Mouse (Mus musculus) sigmoid colon, adult 10 weeks (tissue): Measurements from ENCODE around the gene Trim13. TPM values are rescaled to one million over a fixed set of nuclear protein-coding genes. Genes with fewer than 3 reads are reported as not detected.

Experiments
- polyA plus RNA-seq: library from polyadenylated mRNA; stranded (reverse); fragments of 350-450 nt; fragmentation: Illumina TruSeq; extraction: RNeasy Lipid Tissue Mini Kit (QIAGEN cat#74804); gene quantifications from one replicate; pipeline ENCODE4 v1.2.3, GENCODE M21; 2014; ENCODE audit warnings: low read depth, low replicate concordance

Trim13 gene
- 15.5 TPM for polyA plus RNA-seq

DNA sequence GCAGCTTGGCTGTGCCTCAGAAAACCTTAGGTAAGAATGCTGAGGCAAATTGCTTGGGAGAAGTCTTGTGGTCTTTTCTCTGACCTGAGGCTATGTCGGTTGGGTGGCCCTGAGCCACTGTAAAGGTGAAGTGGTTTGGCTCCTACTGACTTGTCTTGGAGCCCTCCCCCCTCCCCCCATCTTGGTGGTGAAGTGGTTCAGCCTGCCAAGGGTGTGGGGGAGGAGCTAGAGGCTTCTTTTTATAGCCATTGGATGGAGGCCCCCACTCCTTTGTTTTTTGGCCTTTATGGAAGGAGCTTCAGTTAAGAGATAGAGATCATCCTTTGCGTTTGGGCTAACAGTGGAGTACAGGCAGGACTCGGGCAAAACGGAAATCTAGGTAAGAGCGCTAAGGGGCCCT is at the start of gene Trim13:
Trim13 (plus strand) TSS at position 280 of the 400 bp plus-strand sequence.

DNA sequence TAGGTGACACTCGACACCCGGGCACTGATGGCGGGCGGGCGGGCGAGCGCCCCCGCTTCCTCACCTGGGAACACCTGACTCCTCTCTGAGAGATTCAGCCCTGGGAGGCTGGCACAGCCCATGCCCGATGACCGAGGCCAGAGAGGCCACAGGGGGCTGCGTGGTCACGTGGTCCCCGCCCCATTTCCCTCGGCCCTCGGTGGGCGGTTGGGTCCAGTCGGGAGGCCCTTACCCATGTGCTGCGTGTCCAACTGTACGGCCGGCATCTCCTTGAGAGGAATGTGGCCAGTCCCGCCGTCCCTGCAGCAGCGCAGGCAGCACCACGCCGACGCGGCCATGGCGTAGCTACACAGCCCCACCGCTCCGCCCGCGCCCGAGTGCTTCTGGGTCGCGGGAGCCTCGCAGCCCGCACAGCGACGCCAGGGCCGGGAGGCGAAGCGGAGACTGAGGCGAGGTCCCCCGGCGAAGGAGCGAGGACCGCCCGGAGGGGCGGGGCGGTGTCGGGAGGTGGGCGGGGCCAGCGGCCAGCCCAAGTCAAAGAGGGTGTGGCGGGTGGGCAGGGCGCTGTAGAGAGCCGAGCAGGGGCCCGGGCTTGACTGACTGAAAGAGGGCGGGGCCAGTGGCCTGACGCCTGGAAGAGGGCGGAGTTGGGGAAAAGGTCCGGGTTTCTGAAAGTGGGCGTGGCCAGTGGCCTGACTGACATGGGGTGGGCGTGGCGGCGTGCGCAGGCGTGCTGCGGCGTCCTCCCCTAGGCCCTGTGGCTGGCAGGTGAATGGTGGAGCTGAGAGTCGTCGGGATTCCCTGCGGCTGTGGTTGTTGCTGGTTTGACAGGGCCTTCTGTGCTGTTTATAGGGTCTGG is 41.5 kb upstream of the Trim13 start, which contains the start of gene Spryd7:
Spryd7 (minus strand) TSS at position 598 of the 859 bp plus-strand sequence.

DNA sequence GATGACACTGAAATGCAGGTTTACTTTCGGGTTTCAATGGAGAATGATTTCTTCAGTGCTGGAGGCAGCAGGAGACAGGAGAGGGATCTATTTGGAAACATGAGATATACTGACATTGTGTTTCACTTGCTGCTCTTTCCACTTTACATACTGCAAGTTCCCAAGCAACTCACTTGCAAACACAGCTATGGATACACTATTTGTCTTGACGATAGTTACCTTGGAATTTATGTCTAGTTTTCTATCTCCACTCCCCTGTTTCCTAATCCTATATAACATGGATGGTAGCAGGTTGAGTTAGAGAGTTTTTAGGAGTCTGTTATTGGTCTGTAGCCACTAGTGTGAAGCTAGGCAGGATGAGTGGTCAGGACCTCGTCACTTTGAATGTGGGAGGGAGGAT is 9.1 kb downstream of the Trim13 start, which contains the start of gene Kcnrg:
Kcnrg (plus strand) TSS at position 301 of the 400 bp plus-strand sequence.

Other genes with a start within 250 kb of the Trim13 start
- gene Ebpl, start 237.8 kb upstream of the Trim13 start, polyA plus RNA-seq = 4.6 TPM
- gene Kpna3, start 158.4 kb upstream of the Trim13 start, polyA plus RNA-seq = 109 TPM
- gene Spryd7, start 41.4 kb upstream of the Trim13 start, polyA plus RNA-seq = 75.0 TPM
- gene Kcnrg, start 9.2 kb downstream of the Trim13 start, polyA plus RNA-seq = not detected